Mouse (Mus musculus) neural tube, embryonic 11.5 days (tissue): ENCODE results near the gene Btd. TPM values are rescaled to one million over a fixed set of nuclear protein-coding genes. Genes with fewer than 3 reads are reported as not detected.

Experiments used
- ATAC-seq: fragments of 200-750 bp; cut with Nextera tagmentation; 2 replicates; pipeline ENCODE4 v1.8.0; 2017; ENCODE audit warnings: moderate number of reproducible peaks, mild to moderate bottlenecking, moderate TSS enrichment, moderate library complexity; ENCODE audit not compliant: insufficient read depth, low FRiP score, low TSS enrichment
- DNase-seq: peaks from one replicate; pipeline ENCODE4 v3.0.0-alpha.2; 2015; ENCODE audit warnings: low spot score
- H3K27ac ChIP-seq: fragments of 300-500 bp; sonication (generic); 2 replicates; pipeline ENCODE4 v1.5.1; 2014; ENCODE audit warnings: low read depth, mild to moderate bottlenecking, low read length
- H3K27me3 ChIP-seq: fragments of 300-500 bp; sonication (generic); 2 replicates; pipeline ENCODE4 v1.6.1; 2014; ENCODE audit warnings: mild to moderate bottlenecking, low read length, mixed read lengths; ENCODE audit not compliant: control insufficient read depth, insufficient read depth
- H3K36me3 ChIP-seq: fragments of 300-500 bp; sonication (generic); 2 replicates; pipeline ENCODE4 v1.6.1; 2014; ENCODE audit warnings: mild to moderate bottlenecking, low read length, moderate library complexity, mixed read lengths; ENCODE audit not compliant: control insufficient read depth, insufficient read depth
- H3K4me1 ChIP-seq: fragments of 300-500 bp; sonication (generic); 2 replicates; pipeline ENCODE4 v1.6.1; 2014; ENCODE audit warnings: low read length, mixed read lengths; ENCODE audit not compliant: control insufficient read depth, insufficient read depth
- H3K4me2 ChIP-seq: fragments of 300-500 bp; sonication (generic); 2 replicates; pipeline ENCODE4 v1.6.1; 2014; ENCODE audit warnings: low read depth, mild to moderate bottlenecking, moderate library complexity
- H3K4me3 ChIP-seq: fragments of 300-500 bp; sonication (generic); 2 replicates; pipeline ENCODE4 v1.5.1; 2014; ENCODE audit warnings: low read depth, low read length
- H3K9ac ChIP-seq: fragments of 300-500 bp; sonication (generic); 2 replicates; pipeline ENCODE4 v1.6.1; 2014; ENCODE audit warnings: mild to moderate bottlenecking, low read length
- H3K9me3 ChIP-seq: fragments of 300-500 bp; sonication (generic); 2 replicates; pipeline ENCODE4 v1.6.1; 2016; ENCODE audit warnings: low read length; ENCODE audit not compliant: control insufficient read depth
- WGBS: fragments of 180-500 bp; shearing (Covaris S2); extraction: QIAGEN DNeasy Blood & Tissue Kit; methylation state at CpG from one replicate; pipeline ENCODE4 v1.1.7; 2014; 5-methylcytosine and 5-hydroxymethylcytosine counted together
- polyA plus RNA-seq: library from polyadenylated mRNA; unstranded; fragments of >200 nt; fragmentation: Nextera tagmentation; extraction: Ambion mirVana; gene quantifications from 2 replicates; pipeline ENCODE4 v1.2.1, GENCODE M21; 2014

Gene Btd
- polyA plus RNA-seq, 1 experiment from 2014 or later: 14.5 TPM

GRCm38 (mm10) chr14:31653101-31653875 lies 12.5 kb downstream of the Btd start:
- Histone ChIP-seq H3K36me3 (no peaks in the 10 kb centered on the region), H3K4me1 (no peaks in the 10 kb centered on the region), H3K4me2 (no peak overlapping the region), H3K9ac (no peak overlapping the region), H3K27ac (no peak overlapping the region), H3K27me3 (no peaks in the 10 kb centered on the region), H3K4me3 (no peak overlapping the region), H3K9me3 (no peaks in the 10 kb centered on the region)
- DNase-seq (no peak), ATAC-seq (no peak)
- WGBS: 84% methylated on average over 14 of the region's 14 CpGs

GRCm38 (mm10) chr14:31654816-31655215 lies 14.0 kb downstream of the Btd start:
- no peak overlapping the region for H3K4me3 ChIP-seq
- no peaks in the 10 kb centered on the region for H3K4me1 ChIP-seq
- no peaks in the 10 kb centered on the region for H3K27me3 ChIP-seq
- no peaks in the 10 kb centered on the region for H3K36me3 ChIP-seq
- 85% methylated on average over 5 of the region's 5 CpGs for WGBS
- ATAC-seq: no peak
- H3K9me3 ChIP-seq: no peaks in the 10 kb centered on the region
- H3K9ac ChIP-seq: no peak overlapping the region
- H3K4me2 ChIP-seq: no peak overlapping the region
- H3K27ac ChIP-seq: no peak overlapping the region
- no peak for DNase-seq

- no peak for ATAC-seq
- H3K9ac ChIP-seq: no peak overlapping the region
- no peaks in the 10 kb centered on the region for H3K27me3 ChIP-seq
- no peak overlapping the region for H3K4me3 ChIP-seq
- H3K4me1 ChIP-seq: peaks cover 2% of the 10 kb centered on the region
- no peaks in the 10 kb centered on the region for H3K36me3 ChIP-seq
- no peaks in the 10 kb centered on the region for H3K9me3 ChIP-seq
- no peak overlapping the region for H3K27ac ChIP-seq
- 82% methylated on average over 14 of the region's 14 CpGs for WGBS
- H3K4me2 ChIP-seq: no peak overlapping the region
- no peak for DNase-seq
Observed at GRCm38 (mm10) chr14:31655406-31655805, 14.6 kb downstream of the Btd start.

GRCm38 (mm10) chr14:31656386-31656785 lies 15.6 kb downstream of the Btd start:
- H3K36me3 ChIP-seq: no peaks in the 10 kb centered on the region
- ATAC-seq (no peak), DNase-seq (no peak)
- no peak overlapping the region for H3K9ac ChIP-seq
- 85% methylated on average over 7 of the region's 7 CpGs for WGBS
- peaks cover 7% of the 10 kb centered on the region for H3K4me1 ChIP-seq
- no peaks in the 10 kb centered on the region for H3K27me3 ChIP-seq
- H3K4me3 ChIP-seq: no peak overlapping the region
- H3K9me3 ChIP-seq: no peaks in the 10 kb centered on the region
- no peak overlapping the region for H3K27ac ChIP-seq
- H3K4me2 ChIP-seq: no peak overlapping the region

GRCm38 (mm10) chr14:31656857-31657645 lies 16.2 kb downstream of the Btd start:
- Histone ChIP-seq H3K9me3 (no peaks in the 10 kb centered on the region), H3K36me3 (no peaks in the 10 kb centered on the region), H3K4me1 (peaks cover 7% of the 10 kb centered on the region), H3K4me2 (no peak overlapping the region), H3K4me3 (no peak overlapping the region), H3K27ac (no peak overlapping the region), H3K27me3 (no peaks in the 10 kb centered on the region), H3K9ac (no peak overlapping the region)
- ATAC-seq: no peak
- WGBS: 49% methylated on average over 5 of the region's 5 CpGs
- DNase-seq: peak; percentile 67

GRCm38 (mm10) chr14:31658126-31658680 lies 17.4 kb downstream of the Btd start:
- H3K27ac ChIP-seq: no peak overlapping the region
- no peak overlapping the region for H3K4me3 ChIP-seq
- DNase-seq (no peak), ATAC-seq (no peak)
- no peaks in the 10 kb centered on the region for H3K27me3 ChIP-seq
- no peak overlapping the region for H3K4me2 ChIP-seq
- peaks cover 18% of the 10 kb centered on the region for H3K4me1 ChIP-seq
- H3K36me3 ChIP-seq: no peaks in the 10 kb centered on the region
- WGBS: 92% methylated on average over 8 of the region's 8 CpGs
- H3K9me3 ChIP-seq: no peaks in the 10 kb centered on the region
- no peak overlapping the region for H3K9ac ChIP-seq

GRCm38 (mm10) chr14:31659501-31660181 lies 18.8 kb downstream of the Btd start:
- no peaks in the 10 kb centered on the region for H3K36me3 ChIP-seq
- no peaks in the 10 kb centered on the region for H3K9me3 ChIP-seq
- no peak for DNase-seq
- ATAC-seq: no peak
- H3K27me3 ChIP-seq: no peaks in the 10 kb centered on the region
- no peak overlapping the region for H3K4me3 ChIP-seq
- no peak overlapping the region for H3K27ac ChIP-seq
- 61% methylated on average over 10 of the region's 10 CpGs for WGBS
- no peak overlapping the region for H3K9ac ChIP-seq
- H3K4me2 ChIP-seq: no peak overlapping the region
- peaks cover 24% of the 10 kb centered on the region for H3K4me1 ChIP-seq

GRCm38 (mm10) chr14:31660312-31661093 lies 19.7 kb downstream of the Btd start:
- no peaks in the 10 kb centered on the region for H3K27me3 ChIP-seq
- H3K27ac ChIP-seq: peak overlapping the region; percentile 100
- ATAC-seq: no peak
- H3K9me3 ChIP-seq: no peaks in the 10 kb centered on the region
- H3K4me3 ChIP-seq: no peak overlapping the region
- H3K36me3 ChIP-seq: no peaks in the 10 kb centered on the region
- H3K9ac ChIP-seq: no peak overlapping the region
- 55% methylated on average over 7 of the region's 7 CpGs for WGBS
- no peak overlapping the region for H3K4me2 ChIP-seq
- peaks cover 26% of the 10 kb centered on the region for H3K4me1 ChIP-seq
- peak; percentile 44 for DNase-seq
